Mouse (Mus musculus) kidney, embryonic 16.5 days (tissue): ENCODE measurements around the gene Col18a1. TPM values are rescaled to one million over a fixed set of nuclear protein-coding genes. Genes with fewer than 3 reads are reported as not detected.
A peak's percentile ranks its signal among the peaks of the same experiment; 100 is the strongest.

ENCODE experiments used
- ATAC-seq: fragments of 200-750 bp; cut with Nextera tagmentation; 2 replicates; pipeline ENCODE4 v1.8.0; 2017; ENCODE audit warnings: moderate TSS enrichment; ENCODE audit not compliant: low FRiP score, low TSS enrichment
- H3K27ac ChIP-seq: fragments of 300-500 bp; sonication (generic); 2 replicates; pipeline ENCODE4 v1.5.1; 2014; ENCODE audit warnings: low read length
- H3K27me3 ChIP-seq: fragments of 300-500 bp; sonication (generic); 2 replicates; pipeline ENCODE4 v1.6.1; 2014; ENCODE audit warnings: low read length, control low read depth, mixed read lengths; ENCODE audit not compliant: insufficient read depth
- H3K36me3 ChIP-seq: fragments of 300-500 bp; sonication (generic); 2 replicates; pipeline ENCODE4 v1.6.1; 2014; ENCODE audit warnings: low read length, control low read depth, mixed read lengths; ENCODE audit not compliant: insufficient read depth
- H3K4me1 ChIP-seq: fragments of 300-500 bp; sonication (generic); 2 replicates; pipeline ENCODE4 v1.6.1; 2014; ENCODE audit warnings: low read length, control low read depth, mixed read lengths; ENCODE audit not compliant: insufficient read depth
- H3K4me2 ChIP-seq: fragments of 300-500 bp; sonication (generic); replicated peaks from 2 replicates; pipeline ENCODE4 v1.6.1; 2014; ENCODE audit warnings: low read depth, low read length
- H3K4me3 ChIP-seq: fragments of 300-500 bp; sonication (generic); 2 replicates; pipeline ENCODE4 v1.5.1; 2014; ENCODE audit warnings: mild to moderate bottlenecking, low read length
- H3K9ac ChIP-seq: fragments of 300-500 bp; sonication (generic); replicated peaks from 2 replicates; pipeline ENCODE4 v1.6.1; 2014; ENCODE audit warnings: low read length
- H3K9me3 ChIP-seq: fragments of 300-500 bp; sonication (generic); 2 replicates; pipeline ENCODE4 v1.6.1; 2016; ENCODE audit warnings: low read length, control low read depth
- WGBS: fragments of 180-500 bp; shearing (Covaris S2); extraction: QIAGEN DNeasy Blood & Tissue Kit; methylation state at CpG from one replicate; pipeline ENCODE4 v1.1.7; 2014; 5-methylcytosine and 5-hydroxymethylcytosine counted together
- polyA plus RNA-seq: library from polyadenylated mRNA; unstranded; fragments of >200 nt; fragmentation: Nextera tagmentation; extraction: Ambion mirVana; gene quantifications from 2 replicates; pipeline ENCODE4 v1.2.1, GENCODE M21; 2015

The Col18a1 gene
- polyA plus RNA-seq, 1 experiment from 2014 or later = 257 TPM

- Histone ChIP-seq H3K4me1 (peaks cover 8% of the 10 kb centered on the region; the same call in 1 of the 2 replicates), H3K36me3 (no peaks in the 10 kb centered on the region), H3K4me2 (no peak overlapping the region), H3K27me3 (no peaks in the 10 kb centered on the region), H3K4me3 (no peak overlapping the region), H3K27ac (no peak overlapping the region), H3K9ac (no peak overlapping the region), H3K9me3 (no peaks in the 10 kb centered on the region)
- no peak for ATAC-seq
- 67% methylated on average over 9 of the region's 9 CpGs for WGBS
Observed at GRCm38 (mm10) chr10:77017662-77018061, 148.7 kb downstream of the Col18a1 start.

DNA sequence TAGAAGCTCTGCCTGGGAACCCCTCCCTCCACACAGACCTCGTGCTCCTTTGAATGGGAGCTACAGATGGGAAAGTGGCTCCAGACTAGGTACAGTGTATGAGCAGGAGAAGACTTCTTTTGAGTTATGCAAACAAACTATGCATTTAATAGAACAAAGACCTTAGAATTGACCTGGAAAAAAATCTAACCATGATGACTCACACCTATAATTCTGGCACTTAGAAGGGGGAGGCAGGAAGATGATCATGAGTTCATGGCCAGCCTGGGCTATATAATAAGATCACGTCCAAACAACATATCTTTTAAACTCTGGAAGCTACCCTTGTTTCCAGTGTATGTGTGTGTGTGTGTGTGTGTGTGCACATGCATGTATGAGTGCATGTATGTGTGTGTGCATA lies 149.3 kb downstream of the Col18a1 start:
- H3K4me3 ChIP-seq = no peak overlapping the region
- no peak overlapping the region for H3K9ac ChIP-seq
- no peak for ATAC-seq
- H3K9me3 ChIP-seq = no peaks in the 10 kb centered on the region
- peaks cover 8% of the 10 kb centered on the region; the same call in 1 of the 2 replicates for H3K4me1 ChIP-seq
- 76% methylated on average over 2 of the region's 2 CpGs for WGBS
- no peaks in the 10 kb centered on the region for H3K27me3 ChIP-seq
- H3K27ac ChIP-seq = no peak overlapping the region
- no peaks in the 10 kb centered on the region for H3K36me3 ChIP-seq
- no peak overlapping the region for H3K4me2 ChIP-seq

DNA sequence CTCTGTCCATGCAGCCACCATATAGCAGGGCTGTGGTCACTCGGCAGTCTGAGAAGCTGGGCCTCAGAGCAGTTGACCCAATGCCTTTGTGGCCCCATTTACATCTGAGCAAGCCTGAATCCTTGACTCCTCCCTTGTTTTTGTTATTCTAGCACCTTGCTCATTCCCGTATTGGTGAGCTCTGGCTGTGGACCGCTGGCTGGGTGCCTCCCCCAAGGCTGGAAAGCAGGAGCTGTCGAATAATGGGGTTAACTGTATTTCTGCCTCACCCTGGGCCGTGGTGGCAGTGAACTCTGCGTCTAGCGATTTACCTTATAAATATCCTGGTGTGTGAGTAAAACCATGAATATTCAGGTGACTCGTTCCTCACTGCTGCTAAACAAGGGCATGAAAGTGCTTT lies 149.8 kb downstream of the Col18a1 start:
- H3K36me3 ChIP-seq = no peaks in the 10 kb centered on the region
- 17% methylated on average over 8 of the region's 8 CpGs for WGBS
- H3K27ac ChIP-seq = no peak overlapping the region
- H3K4me1 ChIP-seq = peaks cover 8% of the 10 kb centered on the region; the same call in 1 of the 2 replicates
- no peak for ATAC-seq
- no peak overlapping the region for H3K4me2 ChIP-seq
- no peak overlapping the region for H3K4me3 ChIP-seq
- H3K27me3 ChIP-seq = no peaks in the 10 kb centered on the region
- H3K9me3 ChIP-seq = no peaks in the 10 kb centered on the region
- no peak overlapping the region for H3K9ac ChIP-seq

DNA sequence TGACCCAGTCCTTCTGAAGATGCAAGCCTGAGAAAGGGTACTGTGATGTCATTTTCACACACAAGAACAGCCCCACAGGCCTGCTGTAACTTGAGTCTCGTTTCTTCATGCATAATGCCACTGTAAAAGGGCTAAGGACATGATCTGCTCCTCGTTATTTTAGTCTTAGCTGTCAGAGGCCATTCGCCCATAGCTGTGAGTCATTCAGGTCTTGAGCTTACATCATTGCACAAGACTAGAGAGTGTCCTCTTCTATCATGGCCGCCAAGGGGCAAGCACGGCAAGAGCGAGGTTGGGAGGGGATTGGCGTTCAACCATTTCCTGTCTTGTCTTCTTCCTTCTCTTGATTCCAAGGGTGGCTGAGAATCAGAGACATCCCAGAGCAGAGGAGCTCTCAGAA lies 150.3 kb downstream of the Col18a1 start:
- Histone ChIP-seq H3K27ac (no peak overlapping the region), H3K4me1 (0 out of 2 replicates have a peak, but pooled peaks cover 8% of the 10 kb centered on the region), H3K4me2 (no peak overlapping the region), H3K36me3 (no peaks in the 10 kb centered on the region), H3K27me3 (no peaks in the 10 kb centered on the region), H3K9ac (no peak overlapping the region), H3K9me3 (no peaks in the 10 kb centered on the region), H3K4me3 (no peak overlapping the region)
- ATAC-seq = no peak
- WGBS = 76% methylated on average over 7 of the region's 7 CpGs

DNA sequence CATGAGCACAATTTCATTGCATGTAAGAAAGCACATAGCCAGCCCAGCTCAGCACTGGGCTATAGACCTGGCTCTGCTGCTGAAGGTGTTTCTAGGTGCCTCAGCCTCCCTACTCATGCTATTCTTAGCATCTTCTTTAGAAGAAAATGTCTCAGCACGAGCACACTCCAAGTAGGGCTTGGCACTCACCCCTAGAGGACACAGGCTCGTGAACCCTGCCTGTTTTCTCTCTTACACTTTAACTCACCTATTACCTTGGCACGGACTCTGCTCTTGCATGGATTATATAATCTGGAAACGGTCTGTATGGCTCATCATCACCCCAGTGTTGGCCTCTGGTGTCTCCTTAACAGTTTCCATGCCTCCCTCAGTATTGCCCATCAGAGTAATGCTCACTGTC lies 154.7 kb downstream of the Col18a1 start:
- Histone ChIP-seq H3K27me3 (no peaks in the 10 kb centered on the region), H3K4me3 (no peak overlapping the region), H3K9ac (no peak overlapping the region), H3K4me1 (peaks cover 16% of the 10 kb centered on the region), H3K9me3 (no peaks in the 10 kb centered on the region), H3K27ac (no peak overlapping the region), H3K36me3 (no peaks in the 10 kb centered on the region), H3K4me2 (no peak overlapping the region)
- 84% methylated on average over 4 of the region's 4 CpGs for WGBS
- ATAC-seq = no peak

DNA sequence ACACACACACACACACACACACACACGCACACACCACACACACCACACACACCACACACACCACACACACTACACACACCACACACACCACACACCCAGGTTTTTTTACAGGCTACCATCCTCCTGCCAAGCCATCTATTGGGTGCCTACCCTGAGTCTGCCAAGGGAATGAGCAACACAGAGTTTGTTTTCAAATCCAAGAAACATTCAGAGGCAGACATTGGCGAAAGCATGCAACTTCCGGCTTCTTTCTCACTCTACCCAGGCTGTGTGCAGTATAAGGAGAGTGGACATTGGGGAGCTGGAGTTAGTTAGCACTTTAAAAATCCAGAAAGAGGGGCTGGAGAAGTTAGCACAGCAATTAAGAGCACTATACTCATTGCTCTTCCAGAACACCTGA lies 157.7 kb downstream of the Col18a1 start:
- no peaks in the 10 kb centered on the region for H3K36me3 ChIP-seq
- H3K27ac ChIP-seq = no peak overlapping the region
- no peak overlapping the region for H3K4me2 ChIP-seq
- no peak for ATAC-seq
- 80% methylated on average over 3 of the region's 3 CpGs for WGBS
- H3K9me3 ChIP-seq = no peaks in the 10 kb centered on the region
- peaks cover 12% of the 10 kb centered on the region for H3K4me1 ChIP-seq
- no peak overlapping the region for H3K4me3 ChIP-seq
- H3K27me3 ChIP-seq = no peaks in the 10 kb centered on the region
- H3K9ac ChIP-seq = no peak overlapping the region

DNA sequence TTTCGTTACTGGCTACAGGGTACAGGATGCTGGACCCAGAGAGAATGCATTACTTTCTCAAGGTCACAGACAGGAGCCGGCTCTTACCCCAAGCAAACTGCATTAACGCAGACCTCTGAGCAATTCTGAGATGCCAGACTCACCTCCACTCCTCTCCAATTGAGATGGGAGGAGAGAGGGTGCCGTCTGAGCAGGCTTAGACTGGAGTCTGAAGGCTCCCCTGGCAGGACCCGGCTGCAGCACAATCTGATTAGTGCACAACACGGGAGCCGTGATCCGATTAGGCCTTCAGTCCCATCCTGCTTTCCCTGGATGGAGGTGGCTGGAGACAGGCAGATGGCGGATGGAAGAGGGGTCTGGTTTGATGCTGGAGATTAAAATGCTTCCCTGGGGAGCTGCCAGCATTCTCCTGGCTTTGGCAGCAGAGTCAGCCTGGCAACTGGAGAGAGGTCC lies 158.2 kb downstream of the Col18a1 start:
- peak; percentile 49 for ATAC-seq

DNA sequence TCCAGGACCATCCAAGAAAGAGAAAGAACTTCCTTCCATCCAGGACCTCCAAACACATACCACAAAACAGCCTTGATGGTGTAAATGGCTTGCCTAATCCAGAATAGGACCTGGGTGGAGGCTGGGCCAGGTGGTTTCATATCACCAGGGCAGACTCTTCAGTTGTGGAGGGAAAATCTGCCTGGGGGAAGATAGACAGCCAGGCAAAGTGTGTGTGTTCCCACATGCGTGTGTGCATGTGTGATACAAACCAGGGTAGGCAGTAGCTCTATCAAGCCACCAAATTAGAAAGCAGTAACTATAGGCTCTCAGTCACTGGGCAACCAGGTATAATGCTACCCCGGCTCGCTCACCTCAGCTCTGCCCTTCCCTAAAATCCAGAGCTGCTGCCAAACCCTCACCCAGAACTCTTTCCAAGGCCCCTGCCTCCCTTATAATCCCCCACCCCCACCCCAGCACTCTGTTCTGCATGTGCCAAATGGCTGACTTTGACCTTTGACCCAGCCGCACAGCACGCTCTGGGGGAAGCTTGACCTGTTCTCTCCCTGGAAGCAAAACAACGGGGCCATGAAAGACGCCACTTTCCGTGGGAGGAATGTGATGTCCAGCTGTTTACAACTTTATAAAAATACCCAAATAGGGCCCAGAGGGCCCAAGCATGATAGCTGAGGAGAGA lies 158.8 kb downstream of the Col18a1 start:
- H3K9ac ChIP-seq = no peak overlapping the region
- H3K4me3 ChIP-seq = no peak overlapping the region
- H3K27me3 ChIP-seq = no peaks in the 10 kb centered on the region
- peak overlapping the region; percentile 62 for H3K27ac ChIP-seq
- WGBS = 36% methylated on average over 8 of the region's 8 CpGs
- no peaks in the 10 kb centered on the region for H3K36me3 ChIP-seq
- 0 out of 2 replicates have a peak overlapping the region, but pooled peaks have one; percentile 9 for H3K4me2 ChIP-seq
- peak; percentile 44 for ATAC-seq
- H3K4me1 ChIP-seq = peaks cover 12% of the 10 kb centered on the region
- H3K9me3 ChIP-seq = no peaks in the 10 kb centered on the region

More for the DNA sequence above, 158.2 kb downstream of the Col18a1 start:
- Histone ChIP-seq H3K36me3 (no peaks in the 10 kb centered on the region), H3K4me2 (no peak overlapping the region), H3K4me3 (no peak overlapping the region), H3K27me3 (no peaks in the 10 kb centered on the region), H3K27ac (peak overlapping the region; percentile 62), H3K4me1 (peaks cover 12% of the 10 kb centered on the region), H3K9me3 (no peaks in the 10 kb centered on the region), H3K9ac (no peak overlapping the region)
- 25% methylated on average over 9 of the region's 9 CpGs for WGBS

GRCm38 (mm10) chr10:77004936-77005335 lies 161.4 kb downstream of the Col18a1 start:
- Histone ChIP-seq H3K4me2 (no peak overlapping the region), H3K4me3 (no peak overlapping the region), H3K9me3 (no peaks in the 10 kb centered on the region), H3K9ac (no peak overlapping the region), H3K27ac (no peak overlapping the region), H3K36me3 (no peaks in the 10 kb centered on the region), H3K4me1 (peaks cover 12% of the 10 kb centered on the region), H3K27me3 (no peaks in the 10 kb centered on the region)
- 21% methylated on average over 7 of the region's 7 CpGs for WGBS
- ATAC-seq = no peak
